Mouse (Mus musculus): ENCODE results near the gene Prelid3b.

The Prelid3b gene

GRCm38 (mm10) chr2:174463789-174464523 lies 8.9 kb downstream of the Prelid3b start, which contains the start of gene Atp5e:
Gene Atp5e (minus strand): TSS chr2:174464105.
- intact Hi-C loops (cut with DNase I): loop anchor here (5.0 kb wide), 1 partner anchor 137 kb away; no protein-coding TSS in a partner anchor

- intact Hi-C loops (cut with DNase I): loop anchor here (5.0 kb wide), 1 partner anchor 136 kb away; no protein-coding TSS in a partner anchor
Measured at GRCm38 (mm10) chr2:174463370-174463769, 9.5 kb downstream of the Prelid3b start.

- intact Hi-C loops (cut with DNase I): no loop called here
Measured at GRCm38 (mm10) chr2:174459365-174459764, 13.5 kb downstream of the Prelid3b start.

GRCm38 (mm10) chr2:174453681-174454080 lies 19.2 kb downstream of the Prelid3b start:
- intact Hi-C loops (cut with DNase I): loop anchor here (2.0 kb wide), 1 partner anchor 141 kb away; no protein-coding TSS in a partner anchor

GRCm38 (mm10) chr2:174450353-174450752 lies 22.5 kb downstream of the Prelid3b start, which contains the start of gene Tubb1:
Gene Tubb1 (plus strand): TSS chr2:174450695.
- intact Hi-C loops (cut with DNase I): no loop called here

GRCm38 (mm10) chr2:174448405-174448804 lies 24.5 kb downstream of the Prelid3b start:
- intact Hi-C loops (cut with DNase I): no loop called here

GRCm38 (mm10) chr2:174446905-174447304 lies 26.0 kb downstream of the Prelid3b start:
- intact Hi-C loops (cut with DNase I): no loop called here

GRCm38 (mm10) chr2:174446492-174446891 lies 26.4 kb downstream of the Prelid3b start:
- intact Hi-C loops (cut with DNase I): no loop called here

- intact Hi-C loops (cut with DNase I): no loop called here
Measured at GRCm38 (mm10) chr2:174445018-174445417, 27.9 kb downstream of the Prelid3b start.

GRCm38 (mm10) chr2:174444359-174444758 lies 28.5 kb downstream of the Prelid3b start:
- intact Hi-C loops (cut with DNase I): no loop called here

- intact Hi-C loops (cut with DNase I): no loop called here
Measured at GRCm38 (mm10) chr2:174443046-174443445, 29.8 kb downstream of the Prelid3b start.

- intact Hi-C loops (cut with DNase I): no loop called here
Measured at GRCm38 (mm10) chr2:174442460-174442859, 30.4 kb downstream of the Prelid3b start.

GRCm38 (mm10) chr2:174441898-174442297 lies 31.0 kb downstream of the Prelid3b start:
- intact Hi-C loops (cut with DNase I): no loop called here

GRCm38 (mm10) chr2:174439961-174440360 lies 32.9 kb downstream of the Prelid3b start:
- intact Hi-C loops (cut with DNase I): no loop called here

- intact Hi-C loops (cut with DNase I): no loop called here
Measured at GRCm38 (mm10) chr2:174439450-174439838, 33.4 kb downstream of the Prelid3b start.

- intact Hi-C loops (cut with DNase I): no loop called here
Measured at GRCm38 (mm10) chr2:174438737-174439449, 34.0 kb downstream of the Prelid3b start, which contains the start of gene Ctsz. Gene Ctsz (minus strand): TSS chr2:174439039.

GRCm38 (mm10) chr2:174438181-174438580 lies 34.7 kb downstream of the Prelid3b start:
- intact Hi-C loops (cut with DNase I): no loop called here

GRCm38 (mm10) chr2:174437697-174437982 lies 35.2 kb downstream of the Prelid3b start:
- intact Hi-C loops (cut with DNase I): no loop called here

GRCm38 (mm10) chr2:174436916-174437696 lies 35.8 kb downstream of the Prelid3b start:
- intact Hi-C loops (cut with DNase I): no loop called here

GRCm38 (mm10) chr2:174436076-174436701 lies 36.7 kb downstream of the Prelid3b start:
- intact Hi-C loops (cut with DNase I): no loop called here

- intact Hi-C loops (cut with DNase I): no loop called here
Measured at GRCm38 (mm10) chr2:174434943-174435342, 37.9 kb downstream of the Prelid3b start.

Measured in adrenal gland (tissue).